Mouse (Mus musculus) small intestine, adult 2 months (tissue): ENCODE measurements around the gene Madcam1.

Source experiments
- CTCF ChIP-seq: fragments of 200-500 bp; IDR thresholded peaks from 2 replicates; pipeline ENCODE4 v1.5.1; 2012; ENCODE audit warnings: low read depth, mild to moderate bottlenecking, control low read depth, inconsistent platforms, low read length, moderate library complexity, mixed read lengths; ENCODE audit not compliant: insufficient replicate concordance, insufficient read length; ENCODE audit errors: extremely low read depth
- POLR2A ChIP-seq: fragments of 200-500 bp; IDR thresholded peaks from 2 replicates; pipeline ENCODE4 v1.6.1; 2012; ENCODE audit warnings: low read depth, mild to moderate bottlenecking, control low read depth, inconsistent platforms, low read length, moderate library complexity

GRCm38 (mm10) chr10:79716988-79717355 lies 52.6 kb downstream of the Madcam1 start:
- TF ChIP-seq CTCF, result no peak
- no peak for TF ChIP-seq POLR2A
